Mouse (Mus musculus) gastrocnemius, postnatal 14 days (tissue): ENCODE results near the gene Olfr432. TPM values are rescaled to one million over a fixed set of nuclear protein-coding genes. Genes with fewer than 3 reads are reported as not detected.

Experiments used
- DNase-seq: peaks from one replicate; pipeline ENCODE4 v3.0.0; 2021; ENCODE audit warnings: mixed read lengths
- intact Hi-C: fragments of 180-260 bp; cut with DNase I; formaldehyde crosslinking; loops from one replicate; pipeline ENCODE4 v1.15.1; 2025; ENCODE audit warnings: low total_unique reads
- total RNA-seq, 2 experiments: library from RNA; stranded (reverse); gene quantifications; 2 replicates each; pipeline ENCODE4 v1.2.3; 2021

Olfr432 gene
- total RNA-seq, 2 experiments from 2014 or later: not detected

DNA sequence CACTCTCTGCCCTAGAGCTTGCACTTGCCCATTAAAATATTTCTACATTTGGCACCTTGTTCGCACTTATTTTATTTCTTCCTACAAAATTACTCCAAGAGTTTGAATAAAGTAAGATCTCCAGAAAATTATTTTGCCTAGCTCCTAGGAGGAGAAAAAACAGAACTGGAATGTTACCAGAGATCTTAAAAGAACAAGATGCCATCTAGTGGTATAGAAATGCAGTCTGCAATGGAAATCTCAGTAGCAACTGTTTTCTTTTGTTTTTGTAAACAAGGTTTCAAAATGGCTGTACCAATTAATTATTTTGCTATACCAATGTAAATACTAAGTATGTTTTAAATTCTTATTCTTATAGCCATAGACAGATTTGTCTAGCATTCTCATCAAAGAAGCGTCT is 54.7 kb downstream of the Olfr432 start:
- no peak for DNase-seq
- intact Hi-C loops: loop anchor here (10.0 kb wide), 1 partner anchor 649 kb away; no protein-coding TSS in a partner anchor

Other genes with a start within 250 kb of the Olfr432 start
- gene Ifi211, start 136.2 kb upstream of the Olfr432 start, total RNA-seq: under 1 TPM; 0.88 to 1.00 TPM
- 1 to 10 TPM; 4.3 to 4.4 TPM for gene Mndal, start 106.7 kb upstream of the Olfr432 start, total RNA-seq
- 1 to 10 TPM; 4.0 to 4.6 TPM for gene Ifi203, start 106.5 kb upstream of the Olfr432 start, total RNA-seq
- not detected for gene Ifi202b, start 66.5 kb upstream of the Olfr432 start, total RNA-seq
- 1 to 10 TPM; 2.2 to 5.5 TPM for gene Ifi205, start 17.4 kb upstream of the Olfr432 start, total RNA-seq
- not detected for gene Olfr433, start 8.5 kb upstream of the Olfr432 start, total RNA-seq
- not detected for gene Olfr430, start 17.4 kb downstream of the Olfr432 start, total RNA-seq
- gene Olfr429, start 35.1 kb downstream of the Olfr432 start, total RNA-seq: not detected
- gene Olfr427, start 47.7 kb downstream of the Olfr432 start, total RNA-seq: not detected
- not detected for gene Olfr231, start 72.0 kb downstream of the Olfr432 start, total RNA-seq
- gene Olfr424, start 82.3 kb downstream of the Olfr432 start, total RNA-seq: not detected
- gene Olfr420, start 106.4 kb downstream of the Olfr432 start, total RNA-seq: not detected
- under 1 TPM; 0.33 to 0.35 TPM for gene Spta1, start 123.6 kb downstream of the Olfr432 start, total RNA-seq
- not detected for gene Olfr419, start 202.9 kb downstream of the Olfr432 start, total RNA-seq